Mouse (Mus musculus) midbrain, embryonic 11.5 days (tissue): ENCODE measurements at regions not wholly inside any gene's neighbourhood (a gene's known extent, or its start where the extent isn't known, plus 50 kb on each side); places are given as distances from the start of the nearest gene placed in this dataset.

Source experiments
- ATAC-seq: fragments of 200-750 bp; cut with Nextera tagmentation; 2 replicates; pipeline ENCODE4 v1.8.0; 2017; ENCODE audit warnings: moderate TSS enrichment, moderate library complexity; ENCODE audit not compliant: low FRiP score
- DNase-seq: peaks from one replicate; pipeline ENCODE4 v3.0.0; 2015; ENCODE audit warnings: low spot score; ENCODE audit errors: missing footprints
- H3K27ac ChIP-seq: fragments of 300-500 bp; sonication (generic); 2 replicates; pipeline ENCODE4 v1.5.1; 2014; ENCODE audit warnings: low read depth, low read length
- H3K27me3 ChIP-seq: fragments of 300-500 bp; sonication (generic); 2 replicates; pipeline ENCODE4 v1.6.1; 2014; ENCODE audit warnings: mild to moderate bottlenecking, low read length, moderate library complexity, mixed read lengths; ENCODE audit not compliant: control insufficient read depth, insufficient read depth
- H3K36me3 ChIP-seq: fragments of 300-500 bp; sonication (generic); 2 replicates; pipeline ENCODE4 v1.6.1; 2014; ENCODE audit warnings: mild to moderate bottlenecking, low read length, moderate library complexity, mixed read lengths; ENCODE audit not compliant: control insufficient read depth, insufficient read depth
- H3K4me1 ChIP-seq: fragments of 300-500 bp; sonication (generic); 2 replicates; pipeline ENCODE4 v1.6.1; 2014; ENCODE audit warnings: low read length; ENCODE audit not compliant: control insufficient read depth, insufficient read depth
- H3K4me2 ChIP-seq: fragments of 300-500 bp; sonication (generic); 2 replicates; pipeline ENCODE4 v1.6.1; 2014; ENCODE audit warnings: mild to moderate bottlenecking, moderate library complexity
- H3K4me3 ChIP-seq: fragments of 300-500 bp; sonication (generic); 2 replicates; pipeline ENCODE4 v1.5.1; 2014; ENCODE audit warnings: low read depth, low read length
- H3K9ac ChIP-seq: fragments of 300-500 bp; sonication (generic); 2 replicates; pipeline ENCODE4 v1.6.1; 2014; ENCODE audit warnings: low read length
- H3K9me3 ChIP-seq: fragments of 300-500 bp; sonication (generic); 2 replicates; pipeline ENCODE4 v1.6.1; 2016; ENCODE audit warnings: low read length; ENCODE audit not compliant: control insufficient read depth
- WGBS: fragments of 180-500 bp; shearing (Covaris S2); extraction: QIAGEN DNeasy Blood & Tissue Kit; methylation state at CpG from one replicate; pipeline ENCODE4 v1.1.7; 2014; 5-methylcytosine and 5-hydroxymethylcytosine counted together

DNA sequence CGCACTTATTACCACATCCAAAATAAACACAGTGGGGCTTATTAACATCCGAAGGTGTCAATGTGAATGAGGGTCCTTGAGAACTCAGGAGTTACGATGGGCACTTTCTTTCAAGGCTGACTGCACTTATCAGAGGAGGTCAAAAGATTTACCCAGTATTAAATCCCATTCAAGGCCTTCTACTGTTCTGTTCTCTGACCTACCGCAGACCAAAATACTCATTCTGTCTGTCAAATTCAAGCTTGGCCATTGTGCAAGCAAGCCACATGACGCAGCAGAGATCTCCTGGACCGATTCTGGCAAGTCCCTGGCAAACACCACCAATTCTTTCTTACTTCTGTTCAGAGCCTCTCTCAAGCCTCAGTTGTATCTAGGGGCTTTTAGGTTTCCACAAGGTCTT, 80.8 kb upstream of the Maf start:
- 41% methylated on average over 6 of the region's 6 CpGs for WGBS

DNA sequence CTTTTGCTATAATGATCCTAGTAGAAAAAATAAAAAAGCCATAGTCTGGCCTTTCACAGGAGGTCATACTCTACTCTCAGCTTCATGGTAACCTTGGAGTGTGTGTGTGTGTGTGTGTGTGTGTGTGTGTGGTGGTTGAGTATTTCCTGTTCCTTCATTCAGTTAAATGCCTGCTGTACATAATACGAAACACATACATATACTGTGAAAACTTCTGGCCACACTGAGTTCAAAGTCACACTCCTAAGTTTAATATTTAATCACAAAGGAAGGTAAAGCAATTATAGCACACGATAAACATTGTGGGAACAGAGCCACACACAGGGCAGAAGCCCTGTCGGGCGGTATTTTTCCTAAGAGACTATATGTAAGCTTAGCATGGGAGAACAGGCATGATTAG, 78.6 kb upstream of the Maf start:
- H3K4me3 ChIP-seq, result no peak overlapping the region
- no peak for ATAC-seq
- H3K4me1 ChIP-seq, result no peaks in the 10 kb centered on the region
- no peak overlapping the region for H3K27ac ChIP-seq
- no peak overlapping the region for H3K9ac ChIP-seq
- no peaks in the 10 kb centered on the region for H3K9me3 ChIP-seq
- DNase-seq, result no peak
- no peak overlapping the region for H3K4me2 ChIP-seq
- 93% methylated on average over 4 of the region's 4 CpGs for WGBS
- no peaks in the 10 kb centered on the region for H3K36me3 ChIP-seq
- no peaks in the 10 kb centered on the region for H3K27me3 ChIP-seq

More for the DNA sequence above, 80.8 kb upstream of the Maf start:
- no peak for ATAC-seq
- no peaks in the 10 kb centered on the region for H3K4me1 ChIP-seq
- H3K27me3 ChIP-seq, result no peaks in the 10 kb centered on the region
- H3K4me2 ChIP-seq, result no peak overlapping the region
- no peak overlapping the region for H3K4me3 ChIP-seq
- no peak overlapping the region for H3K27ac ChIP-seq
- no peak overlapping the region for H3K9ac ChIP-seq
- no peaks in the 10 kb centered on the region for H3K36me3 ChIP-seq
- no peaks in the 10 kb centered on the region for H3K9me3 ChIP-seq
- DNase-seq, result no peak

GRCm38 (mm10) chr8:115785769-115786168, 78.2 kb upstream of the Maf start:
- Histone ChIP-seq H3K36me3 (no peaks in the 10 kb centered on the region), H3K4me1 (no peaks in the 10 kb centered on the region)
- no peak for ATAC-seq

GRCm38 (mm10) chr8:115783364-115783763, 75.8 kb upstream of the Maf start:
- ATAC-seq, result no peak
- Histone ChIP-seq H3K27ac (no peak overlapping the region), H3K36me3 (no peaks in the 10 kb centered on the region), H3K9me3 (no peaks in the 10 kb centered on the region), H3K9ac (no peak overlapping the region), H3K4me1 (no peaks in the 10 kb centered on the region), H3K4me3 (no peak overlapping the region), H3K4me2 (no peak overlapping the region), H3K27me3 (no peaks in the 10 kb centered on the region)
- 84% methylated on average over 6 of the region's 6 CpGs for WGBS
- DNase-seq, result no peak

More at GRCm38 (mm10) chr8:115785769-115786168, 78.2 kb upstream of the Maf start:
- H3K27ac ChIP-seq, result no peak overlapping the region
- H3K27me3 ChIP-seq, result no peaks in the 10 kb centered on the region
- H3K9ac ChIP-seq, result no peak overlapping the region
- H3K4me3 ChIP-seq, result no peak overlapping the region
- DNase-seq, result no peak
- 96% methylated on average over 3 of the region's 3 CpGs for WGBS
- H3K4me2 ChIP-seq, result no peak overlapping the region
- H3K9me3 ChIP-seq, result no peaks in the 10 kb centered on the region

DNA sequence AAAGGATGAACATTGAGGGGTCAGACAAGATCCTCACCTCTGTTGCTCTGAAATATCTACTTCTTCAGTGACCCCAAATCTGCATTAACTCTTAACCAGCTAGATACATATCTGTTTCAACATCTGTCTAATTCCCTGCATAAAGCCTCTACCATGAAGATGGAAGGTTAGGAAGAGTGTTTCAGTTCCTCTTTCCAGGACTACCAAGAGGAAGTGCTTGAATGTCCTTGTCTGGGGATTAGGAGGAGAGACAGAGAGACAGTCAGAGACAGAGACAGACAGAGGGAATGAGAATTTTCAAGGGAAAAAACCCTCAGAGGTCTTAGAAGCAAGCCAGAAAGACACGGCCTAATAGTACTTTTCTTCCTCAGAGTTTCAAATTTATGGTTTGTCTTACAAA, 70.8 kb upstream of the Maf start:
- no peak overlapping the region for H3K4me3 ChIP-seq
- H3K9me3 ChIP-seq, result no peaks in the 10 kb centered on the region
- no peak overlapping the region for H3K27ac ChIP-seq
- WGBS, result 100% methylated on average over 1 of the region's 1 CpGs
- H3K36me3 ChIP-seq, result no peaks in the 10 kb centered on the region
- H3K4me2 ChIP-seq, result no peak overlapping the region
- no peak for DNase-seq
- no peaks in the 10 kb centered on the region for H3K27me3 ChIP-seq
- ATAC-seq, result no peak
- H3K4me1 ChIP-seq, result no peaks in the 10 kb centered on the region
- H3K9ac ChIP-seq, result no peak overlapping the region

- Histone ChIP-seq H3K9me3 (no peaks in the 10 kb centered on the region), H3K9ac (no peak overlapping the region), H3K4me3 (no peak overlapping the region), H3K36me3 (no peaks in the 10 kb centered on the region), H3K4me1 (peaks cover 3% of the 10 kb centered on the region), H3K4me2 (no peak overlapping the region), H3K27me3 (no peaks in the 10 kb centered on the region), H3K27ac (no peak overlapping the region)
- DNase-seq, result no peak
- no peak for ATAC-seq
- 77% methylated on average over 7 of the region's 7 CpGs for WGBS
Measured at GRCm38 (mm10) chr8:115771060-115771459, 63.5 kb upstream of the Maf start.

- H3K27me3 ChIP-seq, result no peaks in the 10 kb centered on the region
- no peak overlapping the region for H3K4me2 ChIP-seq
- DNase-seq (no peak), ATAC-seq (no peak)
- H3K27ac ChIP-seq, result no peak overlapping the region
- H3K4me1 ChIP-seq, result peaks cover 3% of the 10 kb centered on the region
- no peaks in the 10 kb centered on the region for H3K36me3 ChIP-seq
- no peak overlapping the region for H3K9ac ChIP-seq
- H3K9me3 ChIP-seq, result no peaks in the 10 kb centered on the region
- 85% methylated on average over 4 of the region's 4 CpGs for WGBS
- no peak overlapping the region for H3K4me3 ChIP-seq
Measured at GRCm38 (mm10) chr8:115768631-115769030, 61.0 kb upstream of the Maf start.

DNA sequence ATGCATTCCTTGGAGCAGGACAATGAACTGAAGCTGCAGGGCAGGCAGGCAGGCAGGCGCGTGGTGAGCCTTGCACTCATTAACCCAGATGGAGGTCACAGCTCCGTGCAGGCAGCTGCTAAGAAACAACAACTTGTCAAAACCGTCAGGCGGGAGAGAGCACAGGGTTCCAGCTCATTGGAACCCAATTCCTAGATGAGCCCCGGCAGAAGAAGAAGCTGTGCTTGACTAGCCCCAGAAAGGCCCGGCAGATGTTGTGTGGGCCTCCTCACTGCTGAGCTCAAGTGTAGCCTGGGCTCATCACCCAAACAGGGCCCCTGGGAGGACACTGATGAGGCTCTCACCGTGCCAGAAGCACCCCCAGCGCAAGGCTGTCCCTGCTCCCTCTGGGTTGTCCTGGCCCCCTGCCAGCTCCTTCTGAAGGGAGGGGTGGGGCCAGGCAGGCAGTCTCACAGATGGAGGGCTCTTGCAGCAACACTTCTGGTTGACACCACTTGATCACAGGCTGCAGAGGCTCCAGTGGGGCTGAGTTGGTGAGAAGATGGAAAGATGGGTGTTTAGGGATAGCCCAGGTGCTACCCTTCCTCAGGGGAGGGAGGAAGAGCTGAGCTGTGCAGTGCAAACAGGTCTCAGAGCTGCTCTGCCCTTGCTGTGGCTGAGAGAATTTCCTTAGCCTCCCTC, 58.8 kb upstream of the Maf start:
- WGBS, result 21% methylated on average over 9 of the region's 9 CpGs
- Histone ChIP-seq H3K9me3 (no peaks in the 10 kb centered on the region), H3K9ac (no peak overlapping the region), H3K4me3 (no peak overlapping the region), H3K4me2 (no peak overlapping the region), H3K36me3 (no peaks in the 10 kb centered on the region), H3K27me3 (no peaks in the 10 kb centered on the region), H3K27ac (no peak overlapping the region), H3K4me1 (peaks cover 3% of the 10 kb centered on the region)
- no peak for DNase-seq
- no peak for ATAC-seq

- no peaks in the 10 kb centered on the region for H3K9me3 ChIP-seq
- no peak overlapping the region for H3K4me2 ChIP-seq
- no peaks in the 10 kb centered on the region for H3K36me3 ChIP-seq
- H3K4me3 ChIP-seq, result no peak overlapping the region
- no peaks in the 10 kb centered on the region for H3K27me3 ChIP-seq
- 85% methylated on average over 4 of the region's 4 CpGs for WGBS
- ATAC-seq, result no peak
- DNase-seq, result no peak
- no peak overlapping the region for H3K9ac ChIP-seq
- H3K4me1 ChIP-seq, result peaks cover 3% of the 10 kb centered on the region
- no peak overlapping the region for H3K27ac ChIP-seq
Measured at GRCm38 (mm10) chr8:115764551-115764950, 57.0 kb upstream of the Maf start.
